Mouse (Mus musculus) intestine, postnatal 0 days (tissue): Measurements from ENCODE around the gene 4933402N03Rik. TPM values are rescaled to one million over a fixed set of nuclear protein-coding genes. Genes with fewer than 3 reads are reported as not detected.
A peak's percentile ranks its signal among the peaks of the same experiment; 100 is the strongest.

Experiments used
- ATAC-seq: fragments of 200-750 bp; cut with Nextera tagmentation; 2 replicates; pipeline ENCODE4 v1.8.0; 2017; ENCODE audit warnings: mild to moderate bottlenecking, moderate TSS enrichment, moderate library complexity
- H3K27ac ChIP-seq: fragments of 300-500 bp; sonication (generic); 2 replicates; pipeline ENCODE4 v1.5.1; 2014; ENCODE audit warnings: mild to moderate bottlenecking, low read depth, low read length, moderate library complexity
- H3K27me3 ChIP-seq: fragments of 300-500 bp; sonication (generic); replicated peaks from 2 replicates; pipeline ENCODE4 v1.6.1; 2014; ENCODE audit warnings: low read length, mixed read lengths; ENCODE audit not compliant: control insufficient read depth, insufficient read depth
- H3K36me3 ChIP-seq: fragments of 300-500 bp; sonication (generic); 2 replicates; pipeline ENCODE4 v1.6.1; 2014; ENCODE audit warnings: mild to moderate bottlenecking, moderate library complexity; ENCODE audit not compliant: control insufficient read depth, insufficient read depth
- H3K4me1 ChIP-seq: fragments of 300-500 bp; sonication (generic); replicated peaks from 2 replicates; pipeline ENCODE4 v1.6.1; 2014; ENCODE audit warnings: antibody characterized with exemption, low read length, mixed read lengths; ENCODE audit not compliant: control insufficient read depth, insufficient read depth
- H3K4me2 ChIP-seq: fragments of 300-500 bp; sonication (generic); replicated peaks from 2 replicates; pipeline ENCODE4 v1.6.1; 2014; ENCODE audit warnings: low read depth, mild to moderate bottlenecking, moderate library complexity
- H3K4me3 ChIP-seq: fragments of 300-500 bp; sonication (generic); 2 replicates; pipeline ENCODE4 v1.5.1; 2014; ENCODE audit warnings: low read depth, low read length
- H3K9ac ChIP-seq: fragments of 300-500 bp; sonication (generic); 2 replicates; pipeline ENCODE4 v1.6.1; 2014; ENCODE audit warnings: mild to moderate bottlenecking, low read depth, low read length
- H3K9me3 ChIP-seq: fragments of 300-500 bp; sonication (generic); 2 replicates; pipeline ENCODE4 v1.6.1; 2016; ENCODE audit warnings: mixed run types; ENCODE audit not compliant: control insufficient read depth
- CTCF ChIP-seq: sonication (generic); IDR thresholded peaks from 2 replicates; pipeline ENCODE4 v1.5.1; 2016; ENCODE audit warnings: low read depth, mild to moderate bottlenecking, control low read depth, antibody characterized with exemption, moderate library complexity
- whole genome bisulfite sequencing: fragments of 180-500 bp; shearing (Covaris S2); extraction: QIAGEN DNeasy Blood & Tissue Kit; methylation state at CpG from one replicate; pipeline ENCODE4 v1.1.7; 2014; 5-methylcytosine and 5-hydroxymethylcytosine counted together
- polyA plus RNA-seq: library from polyadenylated mRNA; unstranded; fragments of >200 nt; fragmentation: Nextera tagmentation; extraction: Ambion mirVana; gene quantifications from 2 replicates; pipeline ENCODE4 v1.2.1, GENCODE M21; 2015

The 4933402N03Rik gene
- polyA plus RNA-seq, 1 experiment from 2014 or later = not detected

DNA sequence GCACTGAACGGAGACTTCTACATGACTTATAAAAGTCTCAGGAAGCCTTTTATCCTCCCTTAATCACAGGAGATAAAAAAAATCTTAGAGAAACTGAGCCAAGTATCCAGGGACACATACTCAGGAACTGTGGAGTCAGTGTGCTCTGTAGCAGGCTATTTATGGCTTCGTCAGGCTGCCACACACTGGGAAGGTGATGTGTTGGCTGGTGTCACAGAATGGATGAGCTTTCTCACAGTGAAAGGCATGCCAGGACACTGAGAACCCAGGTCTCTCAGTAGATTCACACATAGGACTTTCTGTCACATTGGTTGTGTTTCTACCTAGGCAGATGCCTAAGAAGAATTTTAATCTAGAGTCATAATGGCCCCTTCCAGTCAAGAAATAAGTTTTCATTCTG lies 31.7 kb downstream of the 4933402N03Rik start:
- Histone ChIP-seq H3K4me1 (no peaks in the 10 kb centered on the region), H3K27me3 (no peaks in the 10 kb centered on the region), H3K4me3 (no peak overlapping the region), H3K36me3 (peaks cover 6% of the 10 kb centered on the region), H3K27ac (no peak overlapping the region), H3K9me3 (no peaks in the 10 kb centered on the region), H3K4me2 (no peak overlapping the region), H3K9ac (no peak overlapping the region)
- WGBS = 74% methylated on average over 2 of the region's 2 CpGs
- no peak for ATAC-seq
- no peak for TF ChIP-seq CTCF

DNA sequence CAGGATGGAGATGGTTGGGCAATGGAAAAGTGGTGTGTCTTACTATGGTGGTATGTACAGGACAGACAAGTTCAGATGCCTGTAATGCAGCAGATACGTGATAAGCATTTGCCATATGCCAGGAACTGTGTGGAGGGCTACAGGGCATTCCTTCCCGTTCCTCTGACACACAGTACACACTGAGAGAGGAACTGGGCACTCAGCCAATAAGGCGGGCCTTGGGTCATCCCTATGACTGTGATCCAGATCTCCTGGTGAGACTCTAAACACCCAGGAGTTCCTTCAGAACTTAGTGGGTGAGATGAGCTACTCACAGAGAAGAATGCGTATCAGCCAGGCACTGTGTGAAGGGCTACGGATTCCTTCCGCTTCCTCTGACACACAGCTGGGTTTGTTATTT lies 32.4 kb downstream of the 4933402N03Rik start:
- no peak overlapping the region for H3K27ac ChIP-seq
- no peak for ATAC-seq
- H3K36me3 ChIP-seq = peaks cover 6% of the 10 kb centered on the region
- H3K9ac ChIP-seq = no peak overlapping the region
- 50% methylated on average over 6 of the region's 6 CpGs for WGBS
- no peak overlapping the region for H3K4me2 ChIP-seq
- H3K4me3 ChIP-seq = no peak overlapping the region
- no peaks in the 10 kb centered on the region for H3K27me3 ChIP-seq
- no peaks in the 10 kb centered on the region for H3K4me1 ChIP-seq
- no peak for TF ChIP-seq CTCF
- H3K9me3 ChIP-seq = no peaks in the 10 kb centered on the region

DNA sequence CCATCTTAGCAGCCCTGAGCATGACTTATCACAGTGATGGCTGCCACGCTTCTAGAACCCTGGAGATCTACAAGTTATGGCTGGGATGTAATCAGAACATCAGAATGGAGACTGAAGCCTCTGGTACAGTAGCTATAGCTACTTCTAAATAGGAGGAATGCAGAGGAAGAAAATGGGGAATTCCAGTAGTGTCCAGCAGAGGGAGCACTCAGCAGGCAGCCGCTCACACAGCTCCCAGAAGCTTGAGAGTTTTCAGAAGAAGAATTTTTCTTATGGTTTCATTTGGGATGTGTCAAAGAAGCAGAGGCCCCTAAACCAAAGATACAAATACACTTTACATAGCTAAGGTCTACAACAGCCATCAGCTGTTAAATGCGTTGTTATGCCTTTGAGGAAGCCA lies 33.6 kb downstream of the 4933402N03Rik start:
- Histone ChIP-seq H3K9me3 (no peaks in the 10 kb centered on the region), H3K36me3 (peaks cover 5% of the 10 kb centered on the region), H3K4me3 (no peak overlapping the region), H3K27ac (no peak overlapping the region), H3K27me3 (no peaks in the 10 kb centered on the region), H3K4me2 (no peak overlapping the region), H3K9ac (no peak overlapping the region), H3K4me1 (no peaks in the 10 kb centered on the region)
- WGBS = 35% methylated on average over 3 of the region's 3 CpGs
- TF ChIP-seq CTCF = peak; percentile 81
- ATAC-seq = no peak

Other genes with a start within 250 kb of the 4933402N03Rik start
- gene Htra1, start 210.2 kb downstream of the 4933402N03Rik start, polyA plus RNA-seq = 15.5 and 17.6 TPM in 2 replicates
- 104 and 121 TPM in 2 replicates for gene Dmbt1, start 114.3 kb downstream of the 4933402N03Rik start, polyA plus RNA-seq
- not detected in 2 replicates for gene 5430419D17Rik, start 28.1 kb upstream of the 4933402N03Rik start, polyA plus RNA-seq
- 0.05 TPM in 1 of 2 replicates, not detected in the other for gene Cuzd1, start 176.0 kb upstream of the 4933402N03Rik start, polyA plus RNA-seq
- gene Fam24b, start 183.2 kb upstream of the 4933402N03Rik start, polyA plus RNA-seq = not detected in 2 replicates
- not detected in 2 replicates for gene Fam24a, start 187.6 kb upstream of the 4933402N03Rik start, polyA plus RNA-seq
- gene 2310057M21Rik, start 216.4 kb upstream of the 4933402N03Rik start, polyA plus RNA-seq = 8.0 and 11.0 TPM in 2 replicates
- 37.1 and 42.8 TPM in 2 replicates for gene Pstk, start 224.8 kb upstream of the 4933402N03Rik start, polyA plus RNA-seq